Mouse (Mus musculus) liver, adult 10 weeks (tissue): Measurements from ENCODE around the gene Hspb8. TPM values are rescaled to one million over a fixed set of nuclear protein-coding genes. Genes with fewer than 3 reads are reported as not detected.

Experiments used
- polyA plus RNA-seq: library from polyadenylated mRNA; stranded (reverse); fragments of 350-450 nt; fragmentation: Illumina TruSeq; extraction: RNeasy Lipid Tissue Mini Kit (QIAGEN cat#74804); gene quantifications from one replicate; pipeline ENCODE4 v1.2.3, GENCODE M21; 2014; ENCODE audit warnings: low read depth, low replicate concordance

The Hspb8 gene
- 74.4 TPM for polyA plus RNA-seq

GRCm38 (mm10) chr5:116422699-116423201, at the start of gene Hspb8:
Gene Hspb8, minus strand, starts transcription at chr5:116422864.

Other genes with a start within 250 kb of the Hspb8 start
- gene Ccdc60, start 133.9 kb downstream of the Hspb8 start, polyA plus RNA-seq: not detected
- gene Srrm4, start 169.0 kb upstream of the Hspb8 start, polyA plus RNA-seq: 1.4 TPM